Mouse (Mus musculus): ENCODE data around the gene Klhdc9.
A peak's percentile ranks its signal among the peaks of the same experiment; 100 is the strongest.

- TF ChIP-seq CTCF (conservative IDR thresholded peaks at IDR 0.05; ENCODE audit: low read length): peak; percentile 29
- TF ChIP-seq POU5F1 (IDR thresholded peaks at IDR 0.05; ENCODE audit: borderline replicate concordance, low read length): no peak
Measured at GRCm38 (mm10) chr1:171385171-171385570, 24.6 kb upstream of the Klhdc9 start.

All from E14TG2a.4 (cell line).